Mouse (Mus musculus) forebrain, embryonic 14.5 days (tissue): Measurements from ENCODE around the gene Gm595. TPM values are rescaled to one million over a fixed set of nuclear protein-coding genes. Genes with fewer than 3 reads are reported as not detected.

Experiments
- polyA plus RNA-seq: library from polyadenylated mRNA; unstranded; fragments of >200 nt; fragmentation: Nextera tagmentation; extraction: Ambion mirVana; gene quantifications from 2 replicates; pipeline ENCODE4 v1.2.1, GENCODE M21; 2014

Gm595 gene
- polyA plus RNA-seq, 1 experiment from 2014 or later, result not detected

Other genes starting within 250 kb of the Gm595 start
- not detected in 2 replicates for gene Gpr119, start 203.2 kb downstream of the Gm595 start, polyA plus RNA-seq
- 23.8 and 27.6 TPM in 2 replicates for gene Rbmx2, start 182.7 kb downstream of the Gm595 start, polyA plus RNA-seq